Mouse (Mus musculus) ES-E14 (cell line): ENCODE data around the gene Ptdss2.

Source experiments
- CHD2 ChIP-seq: IDR thresholded peaks from 2 replicates; pipeline ENCODE4 v1.6.1; 2014; ENCODE audit warnings: mild to moderate bottlenecking, low read depth, low read length, inconsistent platforms
- MAFK ChIP-seq: IDR thresholded peaks from 2 replicates; pipeline ENCODE4 v1.6.1; 2014; ENCODE audit warnings: mild to moderate bottlenecking, low read depth, low read length, inconsistent platforms; ENCODE audit not compliant: insufficient read depth

DNA sequence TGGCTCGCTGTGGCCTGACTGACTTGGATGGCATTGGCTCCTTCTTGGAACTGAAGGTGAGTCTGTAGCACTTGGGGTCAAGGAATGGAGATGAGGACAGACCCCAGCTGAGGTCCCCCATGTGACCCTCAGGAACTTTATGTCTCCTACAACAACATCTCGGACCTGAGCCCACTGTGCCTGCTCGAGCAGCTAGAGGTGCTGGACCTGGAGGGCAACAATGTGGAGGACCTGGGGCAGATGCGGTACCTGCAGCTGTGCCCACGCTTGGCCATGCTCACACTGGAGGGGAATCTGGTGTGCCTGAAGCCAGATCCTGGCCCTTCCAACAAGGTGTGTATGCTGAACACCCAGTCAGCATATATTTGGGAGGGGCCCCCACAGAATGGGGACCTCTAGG, 83.3 kb downstream of the Ptdss2 start:
- no peak for TF ChIP-seq CHD2
- no peak for TF ChIP-seq MAFK
